Mouse (Mus musculus) layer of hippocampus, adult 11-12 months (tissue): ENCODE results near the gene Mc3r.

ENCODE experiments used
- DNase-seq: peaks from one replicate; pipeline ENCODE4 v3.0.0; 2022; ENCODE audit warnings: low spot score

The Mc3r gene

DNA sequence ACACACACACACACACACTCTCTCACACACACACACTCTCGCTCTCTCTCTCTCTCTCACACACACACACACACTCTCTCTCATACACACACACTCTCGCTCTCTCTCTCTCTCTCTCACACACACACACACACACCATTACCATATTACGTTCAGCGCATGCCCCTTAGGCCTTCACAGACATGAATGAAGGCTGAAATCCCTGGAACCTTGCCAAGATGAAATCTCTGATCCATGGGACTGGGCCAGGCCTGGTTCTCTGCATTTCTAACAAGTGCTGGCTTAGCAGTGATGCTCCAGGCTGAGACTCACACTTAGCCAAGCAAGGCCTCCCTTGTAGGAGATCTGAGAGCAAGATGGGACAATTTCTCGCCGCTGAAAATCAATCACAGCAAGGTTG, 8.1 kb downstream of the Mc3r start:
- no peak for DNase-seq

DNA sequence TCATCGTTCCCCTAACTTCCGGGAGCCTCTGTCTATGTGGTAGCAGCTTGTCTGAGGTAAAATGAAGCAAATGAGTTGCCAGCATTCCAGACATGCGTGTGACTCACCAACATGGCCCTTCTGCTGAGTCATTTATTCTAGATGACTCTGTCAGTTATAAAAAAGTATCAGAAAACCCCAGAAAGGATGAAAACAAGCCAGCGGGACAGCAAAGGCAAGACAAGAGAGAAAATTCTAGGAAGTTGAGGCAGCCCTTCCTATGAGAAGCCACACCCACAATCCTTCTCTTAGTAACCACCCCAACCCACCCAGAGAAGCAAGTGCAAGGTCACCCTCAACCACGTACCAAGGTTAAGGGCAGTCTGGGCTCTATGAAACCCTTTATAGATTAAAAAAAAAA, 8.7 kb downstream of the Mc3r start:
- no peak for DNase-seq

DNA sequence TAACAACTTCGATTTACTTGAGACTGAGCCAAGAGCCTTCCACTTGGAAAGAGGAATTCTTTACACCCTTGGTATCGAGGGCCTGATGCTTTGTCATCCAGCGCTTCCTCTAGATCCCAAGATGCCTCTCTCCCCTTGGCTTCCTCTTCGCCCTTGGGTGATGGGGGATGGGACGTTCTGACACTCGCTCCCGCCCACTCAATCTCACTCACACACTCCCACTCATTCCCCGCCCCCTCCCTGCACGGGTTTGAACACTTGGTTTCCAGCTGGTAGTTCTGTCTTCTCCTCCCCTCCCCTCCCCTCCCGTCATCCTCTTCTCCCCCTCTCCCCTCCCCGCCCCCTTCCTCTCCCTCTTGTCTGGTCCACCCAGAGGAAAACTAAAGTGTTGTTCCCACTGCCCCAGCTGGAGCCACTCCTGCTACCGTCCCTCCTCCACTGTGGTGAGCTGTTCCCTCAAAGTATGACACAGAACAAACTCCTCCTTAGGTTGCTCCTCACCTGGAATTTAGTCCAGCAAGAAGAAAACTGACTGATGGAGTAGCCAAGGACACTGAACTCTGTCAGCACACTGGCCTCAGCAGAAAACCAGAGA, 9.3 kb downstream of the Mc3r start:
- no peak for DNase-seq

DNA sequence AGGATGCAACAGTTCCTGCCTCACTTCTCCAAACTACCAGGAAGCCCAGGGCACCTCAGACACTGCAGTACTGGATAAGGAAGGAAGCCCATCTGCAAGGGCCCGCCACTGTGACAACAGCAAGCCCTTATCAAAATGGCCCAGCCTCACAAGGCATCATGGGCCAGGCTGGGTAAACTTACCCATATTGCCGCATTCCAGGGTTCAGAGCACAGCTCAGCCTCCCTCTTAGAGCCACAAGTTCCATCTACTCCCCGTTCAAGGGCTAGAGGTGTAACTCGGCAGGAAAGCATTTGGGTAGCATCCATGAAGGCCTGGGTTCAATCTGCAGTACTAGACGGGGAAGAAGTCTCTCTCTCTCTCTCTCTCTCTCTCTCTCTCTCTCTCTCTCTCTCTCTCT, 11.8 kb downstream of the Mc3r start:
- DNase-seq = no peak

DNA sequence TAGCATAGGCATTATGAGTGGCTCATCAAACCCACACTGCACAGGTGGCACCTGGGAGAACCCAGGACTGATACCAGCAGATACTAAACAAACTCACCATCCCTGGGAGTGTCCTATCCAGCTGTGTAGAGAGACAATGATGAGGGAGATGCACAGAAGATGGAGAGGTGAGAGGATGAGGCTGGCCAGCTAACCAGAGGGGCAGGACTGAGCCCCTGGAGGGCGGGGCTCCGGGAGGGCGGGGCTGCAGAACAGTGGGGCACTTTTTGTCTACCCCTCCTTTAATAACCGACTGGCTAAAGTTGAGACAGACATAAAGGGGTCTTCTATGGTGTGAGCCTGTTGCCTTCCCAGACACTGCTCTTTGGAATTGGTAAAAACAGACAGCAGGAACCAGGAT, 13.1 kb downstream of the Mc3r start:
- no peak for DNase-seq

DNA sequence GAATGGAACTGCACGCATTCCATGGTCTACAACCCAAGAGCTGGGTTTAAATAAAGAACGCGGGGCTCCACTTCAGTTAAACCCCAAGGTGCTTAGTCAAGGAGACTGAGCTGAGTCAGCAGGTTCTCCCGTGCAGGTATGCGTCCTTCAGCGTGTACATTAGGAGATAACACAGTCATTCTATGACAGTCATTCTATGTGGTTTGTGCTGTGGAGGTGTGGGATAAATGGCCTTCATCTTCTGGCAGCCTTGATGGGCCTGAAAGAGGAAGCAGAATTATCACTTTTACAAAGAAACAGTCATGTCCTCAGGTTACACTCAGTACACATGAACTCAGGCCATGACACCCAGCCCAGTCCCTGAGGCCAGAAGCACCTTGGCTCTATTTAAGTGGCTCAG, 14.9 kb downstream of the Mc3r start:
- DNase-seq = no peak

DNA sequence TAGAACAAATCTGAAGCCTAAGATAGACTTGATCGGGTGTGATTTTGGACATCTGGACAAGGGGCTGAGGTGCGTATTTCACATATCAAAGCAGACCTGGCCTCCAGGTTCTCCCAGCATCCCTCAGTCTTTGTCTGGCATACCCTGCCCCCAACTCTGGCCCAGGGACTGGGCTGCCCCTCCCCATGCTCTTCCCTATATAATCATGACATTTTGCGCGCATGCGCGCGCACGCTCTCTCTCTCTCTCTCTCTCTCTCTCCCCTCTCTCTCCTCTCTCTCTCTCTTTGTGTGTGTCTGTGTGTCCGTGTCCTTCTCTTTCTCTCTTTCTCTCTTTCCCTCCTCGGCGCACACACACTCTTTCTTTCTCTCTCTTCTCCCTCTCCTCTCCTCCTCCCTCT, 21.6 kb downstream of the Mc3r start:
- no peak for DNase-seq

DNA sequence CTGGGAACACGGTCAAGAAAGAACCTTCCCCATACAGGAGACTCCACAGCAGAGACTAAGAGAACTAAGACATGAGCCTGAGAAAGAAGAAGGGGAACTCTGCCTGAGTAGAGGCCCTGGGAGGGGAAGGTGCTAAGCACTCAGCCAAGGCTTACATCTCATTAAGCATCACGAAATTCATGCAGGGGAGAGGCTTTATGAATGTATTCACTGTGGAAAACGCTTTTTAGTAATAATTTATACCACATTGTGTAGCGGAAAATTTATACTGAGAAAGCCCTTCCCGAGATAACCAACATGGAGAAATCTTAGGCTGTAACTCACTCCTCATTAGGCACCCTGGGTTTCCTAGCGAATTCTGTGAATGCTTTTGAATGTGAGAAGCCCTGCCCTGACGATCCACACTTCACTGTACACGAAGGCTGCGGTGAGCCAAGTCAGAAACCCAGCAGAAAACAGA, 22.2 kb downstream of the Mc3r start:
- DNase-seq = no peak

DNA sequence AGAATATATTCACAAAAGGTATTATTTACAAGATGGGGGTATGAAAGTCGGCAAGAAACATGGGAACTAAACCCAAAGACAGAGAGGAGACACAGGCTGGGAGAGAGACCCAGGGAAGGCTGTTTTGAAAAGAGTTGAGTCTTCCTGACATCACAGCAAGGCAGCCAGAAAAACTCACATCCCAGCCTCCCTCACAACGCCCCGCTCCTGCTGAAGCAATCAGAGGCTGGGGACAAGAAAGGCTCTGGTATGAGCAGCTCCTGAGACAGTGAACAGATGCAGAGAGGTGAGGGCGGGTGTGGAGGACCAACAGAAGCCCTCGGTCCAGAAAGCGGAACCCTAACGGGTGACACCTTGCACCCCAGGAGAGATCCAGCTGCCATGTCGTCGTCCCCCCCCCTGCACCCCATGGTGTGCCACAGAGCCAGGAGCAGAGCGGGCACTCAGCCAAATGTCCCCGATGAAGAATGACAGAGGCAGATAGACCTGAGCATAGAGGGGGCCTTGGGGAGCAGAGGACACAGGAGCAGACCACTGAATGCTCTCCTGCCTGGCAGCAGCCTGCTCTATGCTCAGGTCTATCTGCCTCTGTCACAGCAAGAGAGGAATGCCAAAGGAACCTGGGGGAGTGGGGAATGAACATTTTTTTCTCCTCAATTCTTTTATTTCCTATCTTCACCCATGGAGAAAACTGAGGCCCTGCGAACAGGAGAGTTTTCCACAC, 22.8 kb downstream of the Mc3r start:
- no peak for DNase-seq

DNA sequence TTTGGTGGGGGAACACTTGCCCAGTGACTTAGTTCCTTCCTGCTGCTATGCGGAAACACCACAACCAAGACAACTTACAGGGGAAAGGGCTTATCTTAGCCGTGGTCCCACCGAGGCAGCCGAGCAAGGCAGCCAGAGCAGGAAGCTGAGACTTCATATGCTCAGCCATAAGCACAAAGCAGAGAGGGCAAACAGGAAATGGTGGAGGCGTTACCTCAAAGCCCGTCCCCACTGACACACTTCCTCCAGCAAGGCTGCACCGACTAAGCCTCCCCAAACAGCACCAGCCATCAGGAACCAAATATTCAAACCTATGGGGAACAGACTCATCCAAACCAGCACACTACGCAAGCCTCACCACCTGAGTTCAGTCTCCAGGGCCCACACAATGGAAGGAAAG, 26.4 kb downstream of the Mc3r start:
- DNase-seq = no peak

DNA sequence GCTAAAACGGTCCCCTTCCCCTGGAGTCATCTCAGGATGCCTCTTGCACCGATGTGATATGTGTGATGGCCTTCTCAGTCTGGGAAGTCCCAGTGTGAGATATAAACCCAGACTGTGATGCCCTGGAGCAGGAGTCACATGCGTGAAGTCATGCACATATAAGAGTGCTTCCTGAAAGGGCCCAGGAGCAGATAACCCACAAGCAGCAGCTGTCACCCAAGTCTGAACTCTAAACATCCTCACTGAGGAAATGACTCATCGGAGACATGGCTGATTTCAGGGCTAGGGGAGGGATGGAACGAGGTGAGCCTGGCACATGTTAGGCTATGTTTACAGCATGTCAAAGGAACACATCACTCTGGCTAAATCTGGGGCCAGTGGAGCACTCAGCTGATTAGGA, 27.9 kb downstream of the Mc3r start:
- no peak for DNase-seq

DNA sequence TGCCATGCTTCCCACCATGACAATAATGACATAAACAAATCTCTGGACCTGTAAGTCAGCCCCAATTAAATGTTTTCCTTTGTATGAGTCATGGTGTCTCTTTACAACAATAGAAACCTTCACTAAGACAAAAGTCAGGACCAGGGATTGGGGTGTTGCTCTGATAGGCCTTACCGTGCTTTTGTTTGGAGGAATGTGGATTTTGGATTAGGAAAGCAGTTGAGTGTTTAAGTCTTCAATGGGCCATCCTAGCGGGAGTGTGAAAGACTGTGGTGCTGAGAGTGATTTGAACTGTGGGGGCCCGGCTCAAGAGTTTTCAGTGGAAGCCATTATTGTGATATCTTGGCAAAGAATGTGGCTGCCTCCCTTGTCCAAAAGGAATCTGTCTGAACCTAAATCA, 30.7 kb downstream of the Mc3r start:
- DNase-seq = no peak

DNA sequence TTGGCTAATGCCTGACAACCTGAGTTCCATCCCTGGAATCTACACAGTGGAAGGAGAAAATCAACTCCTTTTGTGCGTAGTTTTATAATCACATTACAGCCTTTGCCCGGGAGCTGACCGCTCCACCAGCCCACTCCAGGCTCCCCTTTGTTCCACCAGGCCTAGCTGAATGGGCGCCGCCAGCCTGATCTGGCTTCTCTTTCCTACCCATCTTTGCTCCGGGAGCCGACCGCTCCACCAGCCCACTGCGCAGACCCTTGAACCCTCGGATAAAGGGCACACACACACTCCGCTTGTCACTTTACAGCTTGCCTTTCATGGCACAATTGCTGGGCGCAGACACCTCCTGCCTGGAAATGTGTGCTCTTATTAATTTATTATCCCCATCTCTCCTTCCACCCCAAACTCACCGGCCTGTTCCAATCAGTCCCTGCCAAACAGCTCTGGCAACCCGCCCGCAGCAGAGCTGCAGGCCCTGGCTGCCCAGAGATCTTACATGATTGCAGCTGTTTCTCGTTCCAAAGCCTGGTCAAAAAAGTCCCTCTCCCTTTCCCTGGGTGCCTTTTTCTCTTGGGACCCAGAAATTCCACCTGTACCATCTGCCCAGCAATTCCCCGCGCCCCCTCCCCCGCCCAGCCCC, 33.9 kb downstream of the Mc3r start:
- peak; percentile 47 for DNase-seq

DNA sequence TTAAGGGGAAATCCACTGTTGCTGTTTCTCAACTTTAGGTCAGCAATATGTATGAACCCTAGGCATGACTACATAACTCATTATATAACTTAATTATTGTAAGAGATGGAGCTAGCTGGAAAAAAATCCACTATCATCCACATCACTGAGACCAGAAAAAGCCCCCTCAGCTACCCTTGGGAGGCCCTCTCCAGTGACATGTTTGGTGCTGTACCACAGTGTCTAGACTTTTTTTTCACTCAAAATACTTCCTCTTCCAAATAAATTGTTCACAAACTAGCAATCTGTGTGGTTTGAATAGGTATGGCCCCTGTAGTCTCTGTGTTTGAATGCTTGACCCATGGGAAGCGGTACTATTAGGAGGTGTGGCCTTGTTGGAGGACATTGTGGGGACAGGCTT, 39.4 kb downstream of the Mc3r start:
- no peak for DNase-seq

DNA sequence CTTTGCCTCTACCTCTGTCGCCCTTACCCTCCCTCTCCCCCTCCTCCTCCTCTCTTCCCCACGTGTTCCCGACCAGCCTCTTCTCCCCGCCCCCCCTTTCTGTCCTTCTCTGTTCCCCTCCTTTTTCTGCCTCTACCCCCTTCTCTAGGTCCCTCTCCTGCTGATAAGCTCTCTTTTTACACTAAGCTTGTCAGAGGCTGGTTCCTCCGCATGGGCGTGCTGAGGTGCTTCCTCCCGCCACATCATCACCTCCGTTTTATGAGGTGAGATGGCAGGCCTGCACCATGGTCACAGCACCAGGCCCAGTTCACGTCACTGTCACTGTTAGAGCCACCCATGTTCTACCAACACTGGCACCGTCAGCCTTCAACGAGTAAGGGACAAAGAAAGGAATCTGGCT, 40.7 kb downstream of the Mc3r start:
- DNase-seq = no peak

DNA sequence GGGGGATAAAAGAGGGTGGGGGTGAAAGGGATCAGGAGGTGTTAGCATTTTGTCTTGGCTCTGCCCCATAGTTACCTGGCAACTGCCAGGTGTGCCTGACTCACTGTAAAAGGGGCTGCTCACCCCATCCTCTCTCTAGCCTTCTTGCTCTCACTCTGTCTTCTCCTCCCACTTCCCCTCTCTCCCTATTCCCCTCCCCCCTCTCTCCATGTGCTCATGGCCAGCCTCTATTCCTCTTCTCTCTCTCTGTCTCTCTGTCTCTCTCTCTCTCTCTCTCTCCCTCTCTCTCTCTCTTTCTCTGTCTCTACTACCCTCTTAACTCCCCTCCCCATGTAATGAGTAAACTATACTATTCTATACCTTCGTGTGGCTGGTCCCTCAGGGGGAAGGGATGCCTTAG, 41.3 kb downstream of the Mc3r start:
- no peak for DNase-seq

DNA sequence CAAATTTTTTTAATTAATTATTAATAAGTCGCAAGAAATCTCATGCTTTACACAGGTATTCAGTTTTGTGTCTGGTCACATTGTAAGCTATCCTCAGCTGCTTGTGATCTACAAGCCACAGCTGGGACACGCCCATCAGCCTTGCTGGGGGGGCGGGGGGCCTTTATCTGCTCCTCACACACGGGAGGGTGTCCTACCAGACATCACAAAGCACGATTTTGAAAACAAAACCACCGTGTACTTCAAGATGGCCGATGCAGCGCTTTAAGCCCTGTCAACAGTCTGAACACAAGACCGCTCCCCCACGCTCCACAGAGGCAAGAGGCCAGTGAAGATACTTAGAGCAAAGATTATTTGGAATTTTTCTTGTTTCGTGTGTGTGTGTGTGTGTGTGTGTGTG, 42.2 kb downstream of the Mc3r start:
- no peak for DNase-seq

DNA sequence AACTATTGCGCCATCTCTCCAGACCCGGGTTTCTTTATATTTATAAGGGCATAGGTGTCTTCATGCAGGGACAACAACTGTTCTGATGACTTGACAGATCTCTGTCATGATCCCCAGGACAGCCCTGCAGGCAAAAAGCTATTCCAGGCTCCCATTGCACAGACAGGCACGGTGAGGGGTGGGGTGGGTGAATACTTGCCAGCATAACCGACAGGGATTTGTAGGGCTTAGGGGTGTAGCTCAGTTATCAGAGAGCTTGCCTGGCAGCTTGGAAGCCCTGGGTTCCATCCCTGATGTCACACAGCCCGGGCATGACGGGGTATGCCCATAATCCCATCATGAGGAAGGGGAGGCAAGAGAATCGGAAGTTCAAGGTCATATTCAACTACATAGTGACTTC, 42.7 kb downstream of the Mc3r start:
- no peak for DNase-seq

DNA sequence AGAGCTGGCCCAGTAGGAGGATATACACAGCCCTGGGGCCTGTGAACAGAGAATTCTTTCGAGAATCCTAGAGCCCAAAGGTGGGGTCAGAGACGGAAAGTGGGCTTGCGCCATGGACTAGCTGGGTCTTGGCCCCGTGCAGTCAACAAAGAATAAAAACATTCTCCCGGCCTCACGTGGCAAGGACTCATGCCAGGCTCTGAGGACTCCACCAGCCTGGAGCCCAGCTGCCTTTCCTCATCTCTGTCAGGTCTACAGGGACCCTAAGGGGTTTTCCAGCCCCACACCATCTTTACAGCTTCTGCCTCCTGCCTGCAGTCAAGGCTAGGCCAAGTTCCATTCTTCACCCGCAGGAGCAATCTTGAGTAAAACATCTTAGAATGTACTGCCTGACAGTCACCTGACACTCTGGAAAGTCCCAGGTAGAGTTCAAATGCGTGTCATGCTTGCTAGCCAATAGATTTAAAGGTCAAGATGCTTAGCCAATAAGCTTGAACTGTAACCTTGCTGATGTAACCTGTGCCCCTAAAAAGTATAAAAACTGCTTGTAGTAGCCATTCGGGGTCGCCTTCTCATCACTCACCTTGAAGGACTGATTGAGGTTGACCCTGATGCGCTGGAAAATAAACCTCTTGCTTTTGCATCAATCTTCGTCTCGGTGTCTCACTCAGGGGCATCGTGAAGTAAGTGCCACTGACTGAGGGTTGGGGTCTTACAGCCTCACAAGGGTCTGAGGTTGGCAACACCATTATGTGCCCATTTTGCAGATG, 43.6 kb downstream of the Mc3r start:
- no peak for DNase-seq

DNA sequence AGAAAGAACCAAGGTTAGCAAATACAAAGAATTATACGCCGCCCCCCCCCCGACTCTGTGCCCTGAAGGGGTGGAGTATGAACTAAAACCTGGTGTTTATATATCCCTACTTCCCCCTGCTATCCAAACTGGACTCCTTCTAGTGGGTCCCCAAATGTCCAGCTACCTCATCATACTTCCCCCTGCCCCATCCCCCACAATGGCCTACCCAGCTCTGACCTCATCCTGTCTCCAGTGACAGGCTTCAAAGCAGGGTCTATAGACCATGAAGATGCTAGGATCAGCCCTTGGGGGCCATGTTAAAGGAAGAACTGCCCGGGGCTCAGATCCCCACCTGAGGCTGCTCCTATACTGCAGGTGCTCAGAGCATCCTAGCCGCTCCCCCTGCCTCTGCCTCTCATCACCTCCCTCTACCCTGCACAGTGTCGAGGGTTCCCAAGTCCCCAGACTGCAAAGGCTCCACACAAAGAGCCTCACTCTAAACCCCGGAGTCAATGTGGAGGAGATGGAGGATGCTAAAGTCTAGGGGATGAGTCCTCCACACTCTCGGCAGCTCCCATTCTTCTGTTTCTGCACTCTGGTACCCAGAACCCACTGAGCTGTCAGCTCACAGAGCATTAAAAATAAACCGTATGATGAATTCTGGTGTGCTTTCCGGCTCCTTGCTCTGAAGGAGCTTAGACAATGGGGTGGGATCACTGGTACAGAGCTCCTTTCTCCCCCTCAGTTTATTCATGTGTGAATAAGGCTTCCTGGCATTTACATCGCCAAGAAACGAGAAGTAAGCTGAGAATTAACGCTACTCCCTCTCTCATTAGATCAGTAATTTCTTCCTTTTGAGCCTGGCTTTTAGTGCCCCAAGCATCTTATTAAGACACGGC, 44.5 kb downstream of the Mc3r start:
- no peak for DNase-seq

DNA sequence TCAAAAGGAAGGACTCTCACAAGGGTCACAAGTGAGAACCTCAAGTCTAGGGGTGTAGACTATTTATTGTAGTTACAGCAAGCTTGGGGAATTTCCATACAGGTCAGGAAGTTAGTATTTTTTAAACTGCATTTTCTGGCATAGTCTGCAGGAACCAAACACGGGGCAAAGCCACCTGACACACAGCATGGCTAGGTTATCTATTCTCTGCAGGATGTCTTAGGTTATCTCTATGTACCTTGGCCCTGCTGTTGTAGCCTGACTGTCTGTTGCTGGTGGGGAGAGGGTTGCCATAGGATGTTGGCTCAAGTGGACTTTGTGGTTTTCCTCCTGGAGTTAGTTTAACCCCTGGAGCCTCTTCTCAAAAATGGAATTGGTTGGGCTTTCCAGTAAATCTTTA, 49.8 kb downstream of the Mc3r start:
- no peak for DNase-seq

DNA sequence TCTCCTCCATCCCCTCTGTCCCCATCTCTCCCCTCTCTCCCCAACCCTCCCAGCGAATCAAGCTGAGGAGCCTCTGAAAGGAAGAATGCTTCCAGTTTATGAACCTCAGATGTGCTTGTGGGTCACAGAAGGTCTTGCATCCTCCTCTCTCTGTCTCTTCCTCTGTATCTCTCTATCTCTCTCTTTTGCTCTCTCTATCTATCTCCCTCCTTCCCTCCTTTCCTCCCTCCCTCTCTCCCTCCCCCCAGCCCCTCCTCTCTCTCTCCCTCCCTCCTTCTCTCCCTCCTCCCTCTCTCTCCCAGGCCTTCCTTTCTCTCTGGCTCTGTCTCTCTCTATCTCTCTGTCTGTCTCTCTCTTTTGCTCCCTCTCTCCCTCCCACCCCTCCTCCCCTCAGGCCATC, 50.2 kb downstream of the Mc3r start:
- DNase-seq = no peak
